ENCODE assay signal across 18 mouse cellular contexts in genomic region chr1:118958644-118959043, GRCm38 (mm10).
"Had no signal": no experiment of that assay in that cellular context is flagged by ENCODE, and none has a peak within 500 bp of the region (broad histone marks: within the 10 kb centered on the region; RNA-seq: fewer than 3 reads in every experiment).

No protein-coding gene starts in this region.

- DNase-seq: kidney, adult 18-20 months; kidney, postnatal 10 days; left cerebral cortex, postnatal 4 days; liver, postnatal 0 days; lung, embryonic 14.5 days; retina, postnatal 1 day; thymus, adult 18-20 months; thymus, postnatal 4 days had no signal

- H3K9ac ChIP-seq: limb, embryonic 12.5 days; limb, embryonic 15.5 days; liver, embryonic 14.5 days; liver, postnatal 0 days; lung, embryonic 14.5 days; midbrain, embryonic 12.5 days; midbrain, embryonic 15.5 days; neural tube, embryonic 12.5 days; neural tube, embryonic 15.5 days had no signal

- H3K4me2 ChIP-seq: limb, embryonic 12.5 days; limb, embryonic 15.5 days; liver, embryonic 11.5 days; lung, embryonic 14.5 days; midbrain, embryonic 12.5 days; midbrain, embryonic 15.5 days; neural tube, embryonic 12.5 days; neural tube, embryonic 15.5 days had no signal

- ATAC-seq: liver, postnatal 0 days; lung, postnatal 0 days; midbrain, embryonic 15.5 days had no signal

- H3K9me3 ChIP-seq: limb, embryonic 12.5 days; limb, embryonic 15.5 days; midbrain, embryonic 12.5 days; midbrain, embryonic 15.5 days; neural tube, embryonic 12.5 days; neural tube, embryonic 15.5 days had no signal

- H3K27me3 ChIP-seq: limb, embryonic 12.5 days; limb, embryonic 15.5 days; midbrain, embryonic 12.5 days; midbrain, embryonic 15.5 days; neural tube, embryonic 12.5 days; neural tube, embryonic 15.5 days had no signal

- H3K36me3 ChIP-seq: midbrain, embryonic 12.5 days; midbrain, embryonic 15.5 days; neural tube, embryonic 12.5 days; neural tube, embryonic 15.5 days had no signal

- H3K4me3 ChIP-seq: limb, embryonic 12.5 days; limb, embryonic 15.5 days; midbrain, embryonic 12.5 days; midbrain, embryonic 15.5 days; neural tube, embryonic 12.5 days; neural tube, embryonic 15.5 days had no signal

- H3K27ac ChIP-seq: limb, embryonic 12.5 days; limb, embryonic 15.5 days; liver, embryonic 14.5 days; macrophage; midbrain, embryonic 12.5 days; midbrain, embryonic 15.5 days; neural tube, embryonic 12.5 days; neural tube, embryonic 15.5 days had no signal
